Mouse (Mus musculus): ENCODE measurements around the gene Ctns. TPM values are rescaled to one million over a fixed set of nuclear protein-coding genes. Genes with fewer than 3 reads are reported as not detected.

The Ctns gene
- 9.3 TPM for polyA plus RNA-seq (2014; fragmentation: Illumina TruSeq; extraction: RNeasy Lipid Tissue Mini Kit (QIAGEN cat#74804); ENCODE audit: low read depth, low replicate concordance)

GRCm38 (mm10) chr11:73198603-73199229, at the start of gene Ctns:
Ctns (minus strand) TSS chr11:73199042.

DNA sequence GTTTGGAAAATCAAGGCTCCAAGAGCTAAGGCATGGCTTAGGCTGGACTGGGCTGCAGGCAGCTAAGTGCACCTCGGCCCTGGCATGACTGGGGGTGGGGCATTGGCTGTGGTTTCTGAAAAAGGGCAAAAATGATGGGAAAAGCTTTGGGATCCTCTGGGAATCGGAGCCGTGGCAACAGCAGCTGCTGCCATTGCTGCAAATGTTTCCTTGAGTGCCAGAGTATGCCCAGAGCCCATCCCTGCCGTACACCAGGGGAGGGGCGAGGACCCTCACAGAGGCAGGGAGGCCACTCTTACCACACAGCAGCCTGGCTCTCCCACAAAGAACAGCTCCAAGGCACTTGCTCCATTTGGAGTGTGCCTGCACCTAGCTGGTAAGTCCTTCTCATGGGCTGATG, 35.1 kb upstream of the Ctns start, which contains the start of gene Trpv1:
TSS of gene Trpv1 (plus strand) at position 301 of the 400 bp plus-strand sequence.

GRCm38 (mm10) chr11:73199230-73199712, 429 bp upstream of the Ctns start, which contains the start of gene Shpk:
Shpk (plus strand) TSS chr11:73199460.

GRCm38 (mm10) chr11:73176608-73177508, 22.0 kb downstream of the Ctns start, which contains the start of the genes Emc6 and Tax1bp3:
Emc6 (minus strand) TSS chr11:73177037.
Tax1bp3 (plus strand) TSS chr11:73177083.

DNA sequence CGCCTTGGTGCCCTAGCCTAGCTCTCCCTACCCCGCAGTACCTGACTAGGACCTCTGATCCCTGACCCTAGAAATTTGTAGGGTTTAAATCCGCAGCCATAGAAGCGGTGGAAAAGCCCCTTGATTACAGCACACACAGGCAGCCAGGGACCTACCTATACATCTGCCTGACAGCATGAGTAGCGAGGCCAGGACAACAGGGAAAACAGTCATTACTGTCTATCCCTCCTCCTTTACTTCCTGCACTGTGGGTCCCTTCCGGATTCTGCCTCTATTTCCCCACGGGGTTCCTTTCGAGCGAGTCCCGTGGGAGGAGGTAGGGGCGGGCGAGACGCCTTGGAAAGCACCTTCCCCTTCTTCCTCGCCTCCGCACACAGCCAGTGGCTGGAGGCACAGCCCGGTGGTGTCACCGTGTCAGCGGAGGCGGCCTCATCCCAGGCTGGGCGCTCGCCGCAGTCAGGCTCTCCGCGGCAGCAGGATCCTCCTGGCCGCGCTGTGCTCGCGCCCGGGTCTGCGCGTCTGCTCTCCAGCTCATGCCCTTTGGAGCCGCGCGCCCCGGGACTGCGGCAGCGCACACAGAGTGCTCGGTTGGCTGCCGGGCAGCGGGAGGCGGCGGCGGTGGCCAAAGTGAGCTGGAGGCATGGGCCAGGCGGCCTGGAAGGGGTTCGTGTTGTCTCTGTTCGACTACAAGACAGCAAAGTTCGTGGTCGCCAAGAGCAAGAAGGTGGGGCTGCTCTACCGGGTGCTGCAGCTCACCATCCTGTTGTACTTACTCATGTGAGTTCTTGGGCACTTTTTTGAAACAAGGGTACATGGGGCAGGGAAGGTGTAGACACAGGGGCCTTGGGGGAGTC, 38.7 kb downstream of the Ctns start, which contains the start of gene P2rx5:
TSS of gene P2rx5 (plus strand) at position 465 of the 854 bp plus-strand sequence.

GRCm38 (mm10) chr11:73137591-73138501, 61.0 kb downstream of the Ctns start, which contains the start of gene Haspin:
Haspin (minus strand) TSS chr11:73138294.

Other genes with a start within 250 kb of the Ctns start
- gene Atp2a3, start 237.9 kb downstream of the Ctns start, polyA plus RNA-seq (2014; fragmentation: Illumina TruSeq; extraction: RNeasy Lipid Tissue Mini Kit (QIAGEN cat#74804); ENCODE audit: low read depth, low replicate concordance): 4.1 TPM
- not detected for gene P2rx1, start 199.9 kb downstream of the Ctns start, polyA plus RNA-seq (2014; fragmentation: Illumina TruSeq; extraction: RNeasy Lipid Tissue Mini Kit (QIAGEN cat#74804); ENCODE audit: low read depth, low replicate concordance)
- gene Camkk1, start 180.0 kb downstream of the Ctns start, polyA plus RNA-seq (2014; fragmentation: Illumina TruSeq; extraction: RNeasy Lipid Tissue Mini Kit (QIAGEN cat#74804); ENCODE audit: low read depth, low replicate concordance): 0.41 TPM
- 13.8 TPM for gene Ncbp3, start 151.3 kb downstream of the Ctns start, polyA plus RNA-seq (2014; fragmentation: Illumina TruSeq; extraction: RNeasy Lipid Tissue Mini Kit (QIAGEN cat#74804); ENCODE audit: low read depth, low replicate concordance)
- gene Itgae, start 108.5 kb downstream of the Ctns start, polyA plus RNA-seq (2014; fragmentation: Illumina TruSeq; extraction: RNeasy Lipid Tissue Mini Kit (QIAGEN cat#74804); ENCODE audit: low read depth, low replicate concordance): 0.17 TPM
- 0.58 TPM for gene Haspin, start 60.7 kb downstream of the Ctns start, polyA plus RNA-seq (2014; fragmentation: Illumina TruSeq; extraction: RNeasy Lipid Tissue Mini Kit (QIAGEN cat#74804); ENCODE audit: low read depth, low replicate concordance)
- gene P2rx5, start 38.6 kb downstream of the Ctns start, polyA plus RNA-seq (2014; fragmentation: Illumina TruSeq; extraction: RNeasy Lipid Tissue Mini Kit (QIAGEN cat#74804); ENCODE audit: low read depth, low replicate concordance): 1.3 TPM
- 53.9 TPM for gene Emc6, start 22.0 kb downstream of the Ctns start, polyA plus RNA-seq (2014; fragmentation: Illumina TruSeq; extraction: RNeasy Lipid Tissue Mini Kit (QIAGEN cat#74804); ENCODE audit: low read depth, low replicate concordance)
- gene Tax1bp3, start 22.0 kb downstream of the Ctns start, polyA plus RNA-seq (2014; fragmentation: Illumina TruSeq; extraction: RNeasy Lipid Tissue Mini Kit (QIAGEN cat#74804); ENCODE audit: low read depth, low replicate concordance): 35.5 TPM
- 4.0 TPM for gene Shpk, start 418 bp upstream of the Ctns start, polyA plus RNA-seq (2014; fragmentation: Illumina TruSeq; extraction: RNeasy Lipid Tissue Mini Kit (QIAGEN cat#74804); ENCODE audit: low read depth, low replicate concordance)
- 0.35 TPM for gene Trpv1, start 35.2 kb upstream of the Ctns start, polyA plus RNA-seq (2014; fragmentation: Illumina TruSeq; extraction: RNeasy Lipid Tissue Mini Kit (QIAGEN cat#74804); ENCODE audit: low read depth, low replicate concordance)
- gene Trpv3, start 68.3 kb upstream of the Ctns start, polyA plus RNA-seq (2014; fragmentation: Illumina TruSeq; extraction: RNeasy Lipid Tissue Mini Kit (QIAGEN cat#74804); ENCODE audit: low read depth, low replicate concordance): 0.29 TPM
- gene Aspa, start 130.6 kb upstream of the Ctns start, polyA plus RNA-seq (2014; fragmentation: Illumina TruSeq; extraction: RNeasy Lipid Tissue Mini Kit (QIAGEN cat#74804); ENCODE audit: low read depth, low replicate concordance): 33.6 TPM
- not detected for gene Gm49340, start 130.7 kb upstream of the Ctns start, polyA plus RNA-seq (2014; fragmentation: Illumina TruSeq; extraction: RNeasy Lipid Tissue Mini Kit (QIAGEN cat#74804); ENCODE audit: low read depth, low replicate concordance)
- gene Spata22, start 130.7 kb upstream of the Ctns start, polyA plus RNA-seq (2014; fragmentation: Illumina TruSeq; extraction: RNeasy Lipid Tissue Mini Kit (QIAGEN cat#74804); ENCODE audit: low read depth, low replicate concordance): 3.1 TPM
- gene Olfr20, start 151.7 kb upstream of the Ctns start, polyA plus RNA-seq (2014; fragmentation: Illumina TruSeq; extraction: RNeasy Lipid Tissue Mini Kit (QIAGEN cat#74804); ENCODE audit: low read depth, low replicate concordance): not detected
- not detected for gene Olfr376, start 172.2 kb upstream of the Ctns start, polyA plus RNA-seq (2014; fragmentation: Illumina TruSeq; extraction: RNeasy Lipid Tissue Mini Kit (QIAGEN cat#74804); ENCODE audit: low read depth, low replicate concordance)
- gene Olfr1, start 200.6 kb upstream of the Ctns start, polyA plus RNA-seq (2014; fragmentation: Illumina TruSeq; extraction: RNeasy Lipid Tissue Mini Kit (QIAGEN cat#74804); ENCODE audit: low read depth, low replicate concordance): not detected
- not detected for gene Olfr378, start 229.4 kb upstream of the Ctns start, polyA plus RNA-seq (2014; fragmentation: Illumina TruSeq; extraction: RNeasy Lipid Tissue Mini Kit (QIAGEN cat#74804); ENCODE audit: low read depth, low replicate concordance)

All from adrenal gland, adult 10 weeks (tissue).